Mouse (Mus musculus): Measurements from ENCODE around the gene Phlpp2.

Phlpp2 gene

DNA sequence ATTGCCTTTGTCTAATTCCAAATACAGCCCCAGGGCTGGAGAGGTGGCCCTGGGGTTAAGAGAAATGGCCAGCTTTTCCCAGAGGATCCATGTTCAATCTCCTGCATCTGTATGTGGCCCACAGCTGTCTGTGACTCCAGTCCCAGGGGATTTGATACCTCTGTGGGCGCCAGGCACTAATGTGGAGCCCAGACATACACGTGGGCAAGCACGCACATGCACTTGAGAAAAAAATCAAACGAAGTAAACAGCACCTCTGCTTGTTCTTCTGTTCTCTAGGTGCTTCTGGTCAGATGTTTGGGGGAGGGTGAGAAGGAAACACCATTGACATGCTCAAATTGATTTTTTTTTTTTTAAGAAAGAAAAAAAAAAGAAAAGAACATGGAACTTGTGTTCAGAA is 95.8 kb downstream of the Phlpp2 start:
- no peak for DNase-seq

DNA sequence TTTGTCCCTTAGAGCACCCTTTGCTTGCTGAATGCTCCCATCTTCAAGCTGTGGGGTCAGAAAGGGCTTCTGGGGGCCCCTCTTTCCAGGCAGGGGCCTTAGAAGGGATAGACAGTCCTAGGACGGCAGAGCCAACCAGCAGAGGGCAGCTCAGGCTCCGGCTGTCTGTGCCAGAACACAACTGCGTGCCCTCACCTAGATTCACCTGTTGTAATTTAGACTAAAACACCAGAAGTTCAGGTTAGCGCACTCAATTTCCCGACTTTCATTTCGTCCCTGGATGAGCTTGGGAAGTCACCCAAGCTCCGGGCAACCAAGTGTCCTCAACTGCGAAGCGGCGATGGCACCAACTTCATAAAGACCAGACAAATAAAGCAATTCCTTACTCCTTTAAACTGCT is 100.5 kb downstream of the Phlpp2 start:
- DNase-seq = no peak

DNA sequence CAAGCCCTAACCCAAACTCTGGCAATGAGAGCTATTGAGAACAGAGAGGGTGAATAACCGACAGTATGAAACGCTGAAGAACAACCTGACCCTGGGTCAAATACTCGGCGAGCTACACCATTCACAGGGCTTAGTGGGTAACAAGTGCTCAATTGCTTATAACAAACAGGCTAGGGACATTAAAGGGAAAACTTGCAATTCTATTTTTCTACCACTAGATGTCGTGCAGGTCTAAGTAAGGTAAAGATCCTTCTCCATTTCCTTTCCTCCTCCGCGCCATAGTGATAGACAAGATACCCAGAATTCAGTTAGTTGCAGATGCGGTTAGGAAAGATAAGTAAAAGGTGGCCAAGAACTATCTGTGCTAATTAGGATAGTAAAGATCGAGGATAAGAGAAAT is 102.0 kb downstream of the Phlpp2 start:
- no peak for DNase-seq

DNA sequence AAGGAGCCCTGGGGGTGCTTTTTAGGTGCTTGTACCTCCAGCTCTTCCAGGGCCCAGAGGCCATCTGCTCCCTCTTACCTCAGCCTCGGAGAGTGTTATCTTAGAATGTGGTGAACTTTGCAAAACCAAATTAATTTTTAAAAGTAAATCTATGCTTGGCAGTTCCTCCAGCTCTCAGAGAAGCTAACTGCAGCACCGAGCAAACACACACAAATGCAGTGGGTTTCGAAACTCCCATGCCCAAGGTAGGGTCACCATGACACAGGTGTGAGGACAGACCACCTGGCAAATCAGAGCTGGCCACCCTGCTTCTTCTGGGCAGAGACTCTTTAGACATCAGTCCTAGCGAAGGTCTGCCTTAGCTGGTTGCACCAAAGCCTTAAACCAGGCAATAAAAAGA is 104.6 kb downstream of the Phlpp2 start:
- no peak for DNase-seq

DNA sequence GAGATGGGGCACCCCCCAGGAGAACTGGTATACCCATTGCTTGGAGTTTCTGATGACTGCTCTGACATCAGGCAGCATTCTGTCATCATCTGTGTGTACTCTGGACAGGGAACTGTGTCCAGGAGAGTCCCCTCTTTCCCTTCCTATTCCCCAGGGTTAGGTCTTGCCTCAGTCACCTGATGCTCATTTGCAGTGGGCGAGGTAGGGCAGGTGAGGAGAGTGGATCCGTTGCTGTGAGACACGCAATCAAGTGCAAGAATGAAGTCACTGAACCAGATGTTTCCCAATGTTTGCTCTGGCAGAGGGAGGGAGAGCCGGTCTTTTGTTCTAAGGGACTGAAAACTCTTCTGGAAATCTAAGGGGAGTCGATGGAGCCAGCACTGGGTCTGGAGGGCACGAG is 111.0 kb downstream of the Phlpp2 start:
- DNase-seq = no peak

DNA sequence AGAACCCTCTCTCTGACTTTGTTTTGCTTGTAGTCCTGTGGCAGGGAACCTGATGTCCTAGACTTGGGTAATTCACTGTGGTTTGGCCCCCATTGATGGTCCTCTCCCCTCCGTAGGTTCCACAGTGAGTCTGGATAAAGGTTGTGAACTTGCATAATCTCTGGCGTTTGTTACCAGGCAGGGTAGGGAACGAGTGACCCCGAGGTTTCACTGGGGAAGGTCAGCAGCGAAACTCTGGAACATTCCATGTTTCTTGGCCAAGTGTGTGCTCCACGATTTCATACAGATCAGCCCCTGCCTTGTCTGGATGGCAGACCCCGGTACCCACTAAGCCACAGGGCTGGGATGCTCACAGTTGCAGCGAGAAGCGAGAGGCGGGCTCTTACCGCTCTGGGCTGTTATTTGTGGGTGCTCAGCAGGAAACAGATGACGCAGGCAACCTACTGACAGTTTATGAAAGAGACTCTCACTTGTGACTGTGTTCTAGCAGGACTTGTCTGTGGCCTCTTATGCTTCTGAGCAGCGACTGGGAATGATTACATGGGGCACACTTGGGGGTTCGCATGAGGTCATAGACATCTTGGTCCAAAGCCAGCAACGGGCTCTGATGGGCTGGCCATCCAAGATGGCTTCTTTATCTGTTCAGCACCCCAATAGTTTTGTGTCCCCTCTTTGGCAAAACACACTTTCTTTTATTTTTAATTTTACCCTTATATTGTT is 114.2 kb downstream of the Phlpp2 start:
- DNase-seq = no peak

DNA sequence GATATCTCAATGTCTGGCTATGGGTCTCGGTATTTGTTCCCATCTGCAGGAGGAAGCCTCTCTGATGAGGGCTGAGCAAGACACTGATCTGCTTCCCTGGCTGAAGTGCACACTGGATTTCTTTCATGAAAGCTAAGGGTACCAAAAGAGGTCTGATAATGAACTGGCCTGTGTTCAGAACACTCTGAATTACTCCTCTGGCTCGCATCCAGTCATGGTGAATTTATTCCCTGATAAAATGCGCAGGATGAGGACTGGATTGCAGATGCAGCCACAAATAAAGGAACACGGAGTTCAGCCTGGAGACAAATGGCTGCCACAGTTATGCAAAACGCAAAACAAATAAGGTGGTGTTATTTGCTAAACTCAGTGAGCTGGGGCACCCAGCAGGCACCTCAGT is 115.6 kb downstream of the Phlpp2 start:
- no peak for DNase-seq

DNA sequence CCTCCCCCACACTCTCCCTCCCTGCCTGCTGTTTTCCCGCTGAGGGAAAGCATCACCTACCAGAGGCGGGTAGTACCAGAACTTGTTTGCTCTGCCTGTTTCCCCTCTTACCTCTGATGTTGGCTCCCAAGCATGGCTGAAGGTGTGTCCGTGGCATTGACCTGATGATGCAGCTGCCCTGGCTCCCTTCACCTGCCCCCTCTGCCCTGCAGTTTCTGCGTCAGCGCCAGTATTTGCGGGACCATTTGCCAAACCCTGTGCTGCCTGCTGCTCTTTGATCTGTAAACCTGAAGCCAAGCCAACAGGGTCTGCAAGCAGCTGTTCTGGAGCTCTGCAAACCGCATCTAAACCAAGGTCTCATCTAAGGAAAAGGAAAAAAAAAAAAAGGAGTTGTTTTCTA is 118.0 kb downstream of the Phlpp2 start:
- no peak for DNase-seq

DNA sequence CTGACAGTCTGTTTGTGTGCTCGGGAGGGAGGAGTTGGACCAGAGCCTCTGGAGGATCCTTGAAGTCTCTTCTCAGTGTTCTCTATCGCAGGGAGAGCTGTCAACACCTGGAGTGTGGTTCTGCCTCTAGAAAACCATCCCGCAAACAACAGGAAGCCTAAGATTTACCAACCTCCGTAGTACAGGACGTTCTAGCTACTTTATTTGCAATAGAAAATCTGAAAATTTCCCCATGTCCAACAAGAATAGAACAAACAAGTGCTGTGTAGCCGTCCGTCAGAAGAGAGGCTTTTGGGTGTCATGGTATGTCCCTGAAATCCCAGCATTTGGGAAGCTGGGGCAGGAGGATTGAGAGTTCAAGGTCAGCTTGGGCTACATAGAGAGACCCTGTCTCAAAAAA is 119.4 kb downstream of the Phlpp2 start:
- DNase-seq = no peak

DNA sequence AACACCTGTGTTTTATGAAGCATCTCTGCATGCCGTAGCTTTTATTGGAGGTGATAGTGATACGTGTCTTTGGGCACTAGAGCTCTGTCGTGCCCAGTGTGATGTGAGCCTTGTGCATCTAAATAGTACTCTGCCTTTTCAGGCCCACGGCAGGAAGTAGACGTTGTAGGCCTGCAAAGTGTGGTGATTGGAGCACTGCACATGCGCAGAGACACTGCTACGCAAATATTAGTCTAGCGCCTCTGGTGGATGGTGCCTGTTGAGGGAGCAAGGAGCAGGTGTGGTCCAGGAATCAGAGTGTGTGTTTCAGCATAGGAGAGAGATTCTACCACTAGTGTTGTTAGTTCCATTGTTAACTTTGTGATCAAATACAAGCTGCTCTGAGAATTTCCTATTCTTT is 120.8 kb downstream of the Phlpp2 start:
- no peak for DNase-seq

DNA sequence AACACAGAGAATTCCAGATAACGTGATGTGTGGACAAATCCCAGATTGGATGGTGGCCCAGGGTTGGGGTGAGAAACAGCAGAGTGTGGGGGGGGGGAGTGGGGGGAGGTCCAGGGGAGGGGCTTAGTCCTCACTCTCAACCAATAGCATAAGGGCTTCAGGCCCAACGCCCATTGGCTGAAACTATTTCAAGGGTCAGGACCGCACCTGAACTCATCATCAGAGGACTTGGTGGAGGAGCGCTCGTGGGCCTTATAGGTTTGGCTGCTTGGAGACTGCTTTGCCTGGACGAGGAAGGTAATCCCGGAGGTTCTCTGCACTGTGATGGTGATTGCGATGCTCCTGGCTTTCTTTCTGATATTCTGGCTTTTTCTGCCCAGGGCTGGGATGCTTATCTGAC is 121.9 kb downstream of the Phlpp2 start, which contains the start of gene Tat:
Tat (plus strand) TSS at position 214 of the 400 bp plus-strand sequence.
- DNase-seq = no peak

DNA sequence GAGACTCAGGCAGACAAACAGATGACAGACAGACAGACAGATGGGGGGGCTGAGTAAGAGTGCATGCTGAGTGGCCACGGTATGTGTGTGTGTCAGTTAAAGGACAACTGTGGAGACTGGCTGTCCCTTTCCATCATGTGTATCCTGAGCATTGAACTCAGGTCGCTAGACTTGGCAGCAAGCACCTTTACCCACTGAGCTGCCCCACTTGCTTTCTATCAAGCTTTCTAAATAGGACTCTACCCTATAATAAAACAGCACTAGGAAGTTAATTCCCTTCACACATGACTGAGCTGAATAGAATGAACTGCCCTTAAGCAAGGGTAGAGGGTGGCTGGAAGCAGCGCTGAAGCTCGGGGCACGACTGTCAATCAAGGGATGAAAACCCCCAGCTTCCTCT is 123.8 kb downstream of the Phlpp2 start:
- DNase-seq = no peak

DNA sequence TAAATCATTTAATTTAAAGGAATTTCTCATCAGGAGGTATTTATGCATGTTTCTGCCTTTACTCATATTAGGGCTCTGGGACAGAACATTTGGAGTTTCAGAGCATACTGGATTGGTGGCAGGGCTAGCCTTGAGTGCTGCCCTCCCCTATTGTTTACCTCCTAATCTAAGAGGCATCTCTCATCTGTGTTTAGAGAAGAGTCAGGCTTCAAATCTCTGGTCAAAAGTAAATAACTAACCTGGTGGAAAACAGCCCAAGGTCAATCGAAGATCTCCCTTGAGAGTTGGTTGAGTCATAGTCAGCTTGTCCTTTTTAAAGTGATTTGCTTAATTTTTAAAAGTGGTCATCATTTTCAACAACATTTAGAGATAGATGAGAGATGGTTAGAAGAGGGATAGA is 124.6 kb downstream of the Phlpp2 start:
- DNase-seq = no peak
